Mouse (Mus musculus): ENCODE results near the gene Itga11.
A peak's percentile ranks its signal among the peaks of the same experiment; 100 is the strongest.
"Not testable (repeated sequence)": the region's sequence is repeated elsewhere in the genome, so short reads cannot be mapped to it uniquely, and the experiment has no call there.

Gene Itga11

GRCm38 (mm10) chr9:62677641-62678549, at the start of gene Itga11:
Itga11 (plus strand) TSS chr9:62677826.
- DNase-seq: peak in 1 of 2 experiments; percentile 23

GRCm38 (mm10) chr9:62630631-62631240, 46.9 kb upstream of the Itga11 start:
- peak; percentile 46 to 59 for DNase-seq

GRCm38 (mm10) chr9:62632392-62632791, 45.2 kb upstream of the Itga11 start:
- DNase-seq: no peak

- no peak for DNase-seq
Measured at GRCm38 (mm10) chr9:62638045-62638444, 39.6 kb upstream of the Itga11 start.

- no peak for DNase-seq
Measured at GRCm38 (mm10) chr9:62639686-62640085, 37.9 kb upstream of the Itga11 start.

- DNase-seq: no peak
Measured at GRCm38 (mm10) chr9:62640188-62640587, 37.4 kb upstream of the Itga11 start.

GRCm38 (mm10) chr9:62645716-62646400, 31.8 kb upstream of the Itga11 start:
- peak in 1 of 2 experiments; percentile 15 for DNase-seq

- DNase-seq: no peak
Measured at GRCm38 (mm10) chr9:62646721-62647183, 30.9 kb upstream of the Itga11 start.

- DNase-seq: no peak
Measured at GRCm38 (mm10) chr9:62649444-62649843, 28.2 kb upstream of the Itga11 start.

- no peak for DNase-seq
Measured at GRCm38 (mm10) chr9:62650764-62651163, 26.9 kb upstream of the Itga11 start.

GRCm38 (mm10) chr9:62654336-62654735, 23.3 kb upstream of the Itga11 start:
- DNase-seq: no peak

GRCm38 (mm10) chr9:62658016-62658415, 19.6 kb upstream of the Itga11 start:
- DNase-seq: no peak

- DNase-seq: no peak
Measured at GRCm38 (mm10) chr9:62659026-62659425, 18.6 kb upstream of the Itga11 start.

GRCm38 (mm10) chr9:62660971-62661370, 16.7 kb upstream of the Itga11 start:
- DNase-seq: not testable (repeated sequence)

- DNase-seq: no peak
Measured at GRCm38 (mm10) chr9:62663443-62663842, 14.2 kb upstream of the Itga11 start.

GRCm38 (mm10) chr9:62664115-62664725, 13.4 kb upstream of the Itga11 start:
- peak in 1 of 2 experiments; percentile 11 for DNase-seq

GRCm38 (mm10) chr9:62665892-62666291, 11.7 kb upstream of the Itga11 start:
- no peak for DNase-seq

- no peak for DNase-seq
Measured at GRCm38 (mm10) chr9:62668503-62668902, 9.1 kb upstream of the Itga11 start.

GRCm38 (mm10) chr9:62673241-62673640, 4.4 kb upstream of the Itga11 start:
- no peak for DNase-seq

GRCm38 (mm10) chr9:62675172-62675571, 2.5 kb upstream of the Itga11 start:
- no peak for DNase-seq

GRCm38 (mm10) chr9:62678550-62679155, 1.0 kb downstream of the Itga11 start:
- DNase-seq: no peak

- no peak for DNase-seq
Measured at GRCm38 (mm10) chr9:62679398-62679797, 1.8 kb downstream of the Itga11 start.
